Mouse (Mus musculus) B cell, adult 62 days (primary cell): ENCODE results near the gene Olfr191. TPM values are rescaled to one million over a fixed set of nuclear protein-coding genes. Genes with fewer than 3 reads are reported as not detected.

Experiments
- total RNA-seq: library from RNA; stranded (reverse); gene quantifications from 4 replicates; pipeline ENCODE4 v1.2.4, GENCODE M21; 2023

Gene Olfr191
- total RNA-seq = not detected in 4 replicates

DNA sequence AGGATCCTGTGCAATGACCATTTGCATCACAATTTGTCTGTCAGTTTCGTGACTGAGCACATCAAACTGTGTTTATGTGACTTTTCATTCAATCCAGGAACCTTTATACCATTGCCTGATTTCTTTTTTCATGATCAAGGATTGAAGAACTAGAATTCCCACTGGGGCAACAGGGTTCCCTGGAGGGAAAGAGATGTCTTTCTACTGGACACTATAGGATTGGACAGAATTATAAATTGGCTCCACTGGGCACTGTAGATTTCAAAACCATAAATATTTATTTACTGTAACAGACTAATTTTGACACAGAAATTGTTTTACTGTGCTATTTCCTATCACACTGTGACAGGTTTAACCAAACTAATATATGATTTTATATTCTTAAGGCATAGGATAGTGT, at the start of gene Olfr191:
Gene Olfr191, minus strand, starts transcription at position 101 of the 400 bp plus-strand sequence.

DNA sequence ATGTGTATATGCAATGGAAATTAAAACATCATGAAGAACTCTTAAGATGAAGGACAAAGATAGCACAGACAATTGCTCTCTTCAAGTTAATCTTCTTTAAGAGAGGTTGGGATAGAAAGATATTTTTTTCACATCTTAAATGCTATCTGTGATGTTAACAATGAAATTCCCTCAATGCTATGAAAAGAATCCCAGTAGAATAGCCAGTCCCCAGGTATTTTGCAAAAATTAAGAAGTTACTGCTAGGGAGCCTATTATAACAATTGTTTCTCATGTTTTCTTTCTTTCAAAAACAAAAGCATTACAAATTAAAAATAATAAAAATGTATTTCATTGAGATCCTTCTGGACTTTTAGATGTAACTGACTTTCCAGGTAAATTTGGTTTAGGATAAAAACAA, 31.3 kb upstream of the Olfr191 start, which contains the start of gene Olfr194:
Gene Olfr194, minus strand, starts transcription at position 101 of the 400 bp plus-strand sequence.

GRCm38 (mm10) chr16:59111781-59112180, 22.2 kb upstream of the Olfr191 start, which contains the start of gene Olfr193:
Gene Olfr193 (minus strand): TSS chr16:59111881.

GRCm38 (mm10) chr16:59077905-59078304, 11.7 kb downstream of the Olfr191 start, which contains the start of gene Olfr190:
Gene Olfr190 (minus strand): TSS chr16:59078005.

GRCm38 (mm10) chr16:59039710-59040109, 49.9 kb downstream of the Olfr191 start, which contains the start of gene Olfr187:
Gene Olfr187 (minus strand): TSS chr16:59039767.

Other genes starting within 250 kb of the Olfr191 start
- gene Olfr177, start 215.1 kb downstream of the Olfr191 start, total RNA-seq = not detected in 4 replicates
- gene Olfr178, start 197.8 kb downstream of the Olfr191 start, total RNA-seq = not detected in 4 replicates
- not detected in 4 replicates for gene Olfr181, start 161.1 kb downstream of the Olfr191 start, total RNA-seq
- gene Olfr180, start 160.4 kb downstream of the Olfr191 start, total RNA-seq = not detected in 4 replicates
- gene Olfr183, start 94.5 kb downstream of the Olfr191 start, total RNA-seq = not detected in 4 replicates
- not detected in 4 replicates for gene Olfr186, start 59.5 kb downstream of the Olfr191 start, total RNA-seq
- gene Olfr187, start 50.1 kb downstream of the Olfr191 start, total RNA-seq = not detected in 4 replicates
- not detected in 4 replicates for gene Olfr190, start 11.8 kb downstream of the Olfr191 start, total RNA-seq
- gene Olfr193, start 22.1 kb upstream of the Olfr191 start, total RNA-seq = not detected in 4 replicates
- gene Olfr194, start 31.2 kb upstream of the Olfr191 start, total RNA-seq = not detected in 4 replicates
- gene Olfr195, start 57.2 kb upstream of the Olfr191 start, total RNA-seq = not detected in 4 replicates
- not detected in 4 replicates for gene Olfr196, start 80.6 kb upstream of the Olfr191 start, total RNA-seq
- gene Olfr198, start 113.7 kb upstream of the Olfr191 start, total RNA-seq = not detected in 4 replicates
- not detected in 4 replicates for gene Olfr199, start 129.9 kb upstream of the Olfr191 start, total RNA-seq
- gene Olfr201, start 182.8 kb upstream of the Olfr191 start, total RNA-seq = not detected in 4 replicates
- not detected in 4 replicates for gene Olfr202, start 197.0 kb upstream of the Olfr191 start, total RNA-seq
- gene Olfr203, start 209.1 kb upstream of the Olfr191 start, total RNA-seq = not detected in 4 replicates
- gene Olfr204, start 228.4 kb upstream of the Olfr191 start, total RNA-seq = not detected in 4 replicates
- not detected in 4 replicates for gene Olfr205, start 241.3 kb upstream of the Olfr191 start, total RNA-seq